Mouse (Mus musculus): ENCODE measurements at regions not wholly inside any gene's neighbourhood (a gene's known extent, or its start where the extent isn't known, plus 50 kb on each side); places are given as distances from the start of the nearest gene placed in this dataset.

DNA sequence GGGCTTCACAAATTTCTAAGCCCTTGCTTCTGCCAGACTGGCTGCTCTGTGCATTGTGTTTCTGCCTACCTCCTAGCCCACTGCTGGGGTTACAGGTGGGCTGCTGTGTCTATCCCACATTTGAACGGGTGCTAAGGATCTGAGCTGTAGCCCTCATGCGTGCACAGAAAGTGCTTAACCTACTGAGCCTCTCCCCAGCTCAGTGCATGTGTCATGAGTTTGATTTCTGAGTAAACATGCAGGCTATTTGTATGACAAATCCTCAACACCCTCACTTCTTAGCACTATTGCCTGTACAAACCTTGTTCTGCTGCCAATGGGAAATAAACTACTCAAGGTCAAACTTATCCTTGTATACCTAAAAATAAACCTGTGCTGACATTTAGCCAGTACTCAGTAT, 163.9 kb upstream of the Clnk start:
- no peak for DNase-seq (ENCODE audit: low read depth, low spot score)

DNA sequence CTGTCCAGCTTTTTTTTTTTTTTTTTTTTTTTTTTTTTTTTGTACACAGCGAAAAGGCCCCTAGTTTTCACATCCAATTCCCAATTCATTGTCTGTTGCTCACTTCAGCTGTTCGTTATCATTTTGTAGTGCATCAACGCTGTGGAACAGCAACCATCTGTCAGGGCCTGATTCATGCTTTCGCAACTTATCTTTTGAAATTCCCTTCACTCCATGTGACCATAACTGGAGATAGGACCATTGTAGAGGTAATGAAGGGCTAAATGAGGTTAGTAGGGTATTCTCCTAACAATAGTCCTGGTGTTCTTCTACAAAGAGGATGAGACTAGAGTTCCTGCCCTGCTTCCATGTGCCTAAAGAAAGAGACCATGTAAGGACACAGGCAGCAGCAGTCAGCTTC, 146.6 kb upstream of the Clnk start:
- DNase-seq (ENCODE audit: low read depth, low spot score) = no peak

DNA sequence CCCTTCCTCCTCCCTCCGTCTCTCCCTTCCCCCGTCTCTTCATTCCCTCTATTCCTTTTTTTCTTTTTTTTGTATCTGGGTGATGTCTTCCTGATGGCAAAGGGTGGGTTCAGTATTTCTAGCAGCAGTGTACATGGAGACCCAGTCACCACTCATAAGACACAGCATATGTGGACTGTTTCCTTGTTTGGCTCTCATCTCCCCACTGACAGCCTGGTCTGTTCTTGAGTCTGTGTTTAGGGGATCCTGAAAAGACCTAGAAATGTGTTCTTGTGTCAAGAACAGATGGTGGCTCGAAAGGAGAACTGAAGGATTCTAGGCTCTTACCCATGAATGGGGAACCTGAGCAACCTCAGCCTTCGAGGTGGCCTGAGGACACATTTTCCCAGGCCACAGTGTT, 124.0 kb upstream of the Clnk start:
- no peak for DNase-seq (ENCODE audit: low read depth, low spot score)

DNA sequence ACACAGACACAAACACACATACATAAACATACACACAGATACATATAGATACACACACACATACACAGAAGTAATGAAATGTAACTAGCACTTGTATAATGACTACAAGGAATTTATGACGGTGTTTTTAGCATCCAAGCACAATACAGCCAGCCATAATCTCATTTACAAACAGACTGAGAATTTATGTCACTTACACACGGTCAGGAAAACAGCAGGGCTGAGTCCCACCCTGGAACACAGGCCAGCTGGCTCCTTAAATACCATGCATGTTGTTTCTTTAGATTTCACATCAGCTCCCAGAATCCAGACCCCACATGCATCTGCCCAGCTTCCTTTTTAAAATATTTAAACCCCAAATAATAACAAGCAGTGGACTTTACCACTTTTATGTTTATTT, 123.1 kb upstream of the Clnk start:
- no peak for DNase-seq (ENCODE audit: low read depth, low spot score)

DNA sequence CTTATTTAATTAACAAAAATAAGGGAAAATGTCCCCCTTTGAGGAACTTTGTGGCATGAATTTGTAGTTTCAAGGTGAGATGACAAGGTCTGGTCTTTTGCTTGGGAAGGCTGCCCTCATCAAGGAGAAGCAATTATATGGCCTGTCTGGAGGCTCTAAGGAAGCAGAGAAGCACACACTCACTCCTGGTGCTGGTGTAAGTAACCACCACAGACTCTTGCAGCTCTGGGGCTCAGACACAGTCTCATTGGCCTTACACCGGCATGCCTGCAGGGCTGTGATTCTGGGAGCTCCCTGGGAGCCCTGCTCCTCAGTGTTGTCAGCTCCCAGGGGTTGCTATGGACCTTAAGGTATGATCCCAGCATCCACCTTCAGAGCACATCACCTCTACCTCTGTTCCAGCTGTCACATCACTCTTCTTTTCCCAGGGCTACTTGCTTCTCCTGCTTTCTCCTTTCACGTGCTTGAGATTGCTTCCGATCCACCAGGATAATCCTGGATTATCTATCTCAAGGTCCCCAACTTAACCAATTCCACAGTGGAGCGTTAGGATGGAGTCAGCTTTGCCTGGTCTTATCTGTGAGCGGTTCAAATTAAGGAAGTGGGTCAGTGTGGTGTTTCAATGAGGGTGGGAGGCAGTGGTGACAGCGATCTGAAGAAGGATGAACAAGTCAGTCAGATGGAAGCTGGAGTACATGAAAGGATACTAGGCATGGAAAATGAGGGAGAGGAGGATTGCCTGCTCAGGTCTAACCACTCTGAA, 96.0 kb upstream of the Clnk start:
- DNase-seq (ENCODE audit: low read depth, low spot score) = no peak

DNA sequence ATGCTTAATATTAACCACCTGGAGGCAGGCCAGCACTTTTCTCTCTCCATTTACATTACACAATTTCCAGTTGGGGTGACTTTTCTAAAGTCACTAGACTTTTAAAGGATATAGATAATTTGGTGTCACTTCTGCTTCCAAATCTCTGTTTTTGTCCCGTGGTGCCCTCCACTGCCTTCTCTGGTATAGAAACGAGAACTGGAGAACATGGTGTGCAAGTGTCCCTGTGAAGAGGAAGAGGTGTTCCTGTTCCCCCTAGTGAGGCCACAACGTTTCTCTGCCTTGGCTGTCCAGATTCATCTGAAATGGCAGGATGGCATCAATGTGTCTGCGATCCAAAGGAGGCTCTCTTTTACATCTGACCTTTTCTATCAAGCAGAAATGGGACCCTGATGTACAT, 93.9 kb upstream of the Clnk start:
- DNase-seq (ENCODE audit: low read depth, low spot score) = no peak

DNA sequence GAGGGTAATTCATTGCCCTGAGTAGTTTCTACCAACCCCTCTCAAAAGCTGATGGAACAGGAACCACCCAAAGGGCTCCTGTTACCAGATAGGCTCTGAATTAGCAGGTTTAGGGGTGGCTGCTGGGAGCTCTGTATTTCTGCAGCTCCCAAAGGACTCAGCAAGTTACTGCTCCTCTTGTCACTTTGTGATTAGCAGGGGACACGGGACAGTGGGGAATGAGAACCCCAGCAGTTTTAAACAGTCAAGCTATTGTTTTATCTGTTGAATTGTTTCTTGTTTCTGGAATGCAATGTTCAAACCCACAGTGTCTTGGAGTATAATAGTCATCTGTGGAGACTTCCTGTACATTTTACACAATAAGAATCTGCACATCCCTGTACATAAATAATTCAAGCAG, 90.4 kb upstream of the Clnk start:
- no peak for DNase-seq (ENCODE audit: low read depth, low spot score)

DNA sequence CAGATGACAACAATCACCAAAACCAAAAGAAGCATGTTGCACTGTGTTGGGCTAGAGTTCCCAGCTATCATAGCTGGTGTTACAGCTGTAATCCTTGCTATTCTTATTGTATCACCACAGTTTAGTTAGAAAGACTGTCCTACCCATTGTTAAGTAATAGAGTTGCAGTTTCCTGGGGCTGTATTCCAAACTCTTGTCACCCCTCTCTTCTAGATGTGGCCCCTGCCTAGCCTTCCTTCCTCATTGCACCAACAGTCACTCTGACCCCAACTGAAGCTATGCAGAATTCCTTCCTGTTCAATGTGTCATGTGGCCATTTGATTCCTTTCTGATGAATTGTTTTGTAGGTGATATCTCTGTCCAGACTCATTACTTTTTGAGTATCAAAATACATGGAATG, 87.8 kb upstream of the Clnk start:
- DNase-seq (ENCODE audit: low read depth, low spot score) = no peak

- no peak for DNase-seq (ENCODE audit: low read depth, low spot score)
Measured at GRCm38 (mm10) chr5:38950520-38951288, 74.1 kb upstream of the Clnk start.

GRCm38 (mm10) chr5:38945903-38946686, 69.5 kb upstream of the Clnk start:
- no peak for DNase-seq (ENCODE audit: low read depth, low spot score)

- no peak for DNase-seq (ENCODE audit: low read depth, low spot score)
Measured at GRCm38 (mm10) chr5:38932382-38933079, 55.9 kb upstream of the Clnk start.

DNA sequence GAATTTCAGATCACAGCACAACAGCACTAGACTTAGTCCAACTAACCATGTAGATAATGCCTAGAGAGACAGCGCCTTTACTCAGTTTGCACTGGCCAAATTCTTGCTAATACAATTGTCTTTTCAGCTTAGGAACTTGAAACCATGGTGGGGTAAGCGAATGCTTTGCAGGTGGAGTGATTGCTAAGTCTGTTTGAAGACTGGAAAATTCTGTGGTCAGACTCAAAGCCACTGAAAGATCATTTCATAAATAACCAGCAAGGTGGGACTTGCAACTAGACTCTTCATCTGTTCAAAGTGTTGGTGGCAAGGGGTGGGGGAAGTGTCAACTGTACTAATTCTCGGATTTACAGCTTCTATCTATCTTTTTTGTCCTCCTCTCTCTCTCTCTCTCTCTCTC, 50.4 kb upstream of the Clnk start:
- DNase-seq (ENCODE audit: low read depth, low spot score) = no peak

Data from 3T3-L1 (cell line).